Mouse (Mus musculus) T-helper 1 cell (primary cell): ENCODE results near the gene Inpp5a.

Experiments used
- in situ Hi-C: fragments of 300-600 bp; cut with MboI, MseI; formaldehyde crosslinking; loops from one replicate; pipeline ENCODE4 v1.15.1; 2025; ENCODE audit warnings: high pct_unique_total_duplicates

The Inpp5a gene

DNA sequence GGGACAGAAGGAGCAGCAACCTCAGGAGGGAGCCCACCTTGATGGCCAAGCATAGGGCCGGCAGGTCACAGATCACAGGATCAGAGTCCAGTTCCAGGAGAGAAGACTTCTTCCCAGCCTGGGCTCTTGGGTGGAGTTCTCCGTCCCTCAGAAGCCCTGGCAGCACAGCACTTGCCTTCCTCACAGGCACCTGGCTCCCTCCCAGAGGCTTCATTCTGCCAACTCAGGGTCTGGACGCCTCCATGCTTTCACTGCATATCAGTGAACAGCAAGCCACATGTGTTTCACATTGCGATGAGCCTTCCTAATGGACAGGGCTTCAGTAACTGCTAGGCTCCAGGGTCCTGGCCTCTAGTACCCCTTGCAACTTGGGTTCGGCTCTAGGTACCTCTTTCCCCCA is 147.4 kb downstream of the Inpp5a start:
- in situ Hi-C loops = no loop called here

- in situ Hi-C loops = no loop called here
Measured at GRCm38 (mm10) chr7:139536831-139537230, 147.9 kb downstream of the Inpp5a start.

DNA sequence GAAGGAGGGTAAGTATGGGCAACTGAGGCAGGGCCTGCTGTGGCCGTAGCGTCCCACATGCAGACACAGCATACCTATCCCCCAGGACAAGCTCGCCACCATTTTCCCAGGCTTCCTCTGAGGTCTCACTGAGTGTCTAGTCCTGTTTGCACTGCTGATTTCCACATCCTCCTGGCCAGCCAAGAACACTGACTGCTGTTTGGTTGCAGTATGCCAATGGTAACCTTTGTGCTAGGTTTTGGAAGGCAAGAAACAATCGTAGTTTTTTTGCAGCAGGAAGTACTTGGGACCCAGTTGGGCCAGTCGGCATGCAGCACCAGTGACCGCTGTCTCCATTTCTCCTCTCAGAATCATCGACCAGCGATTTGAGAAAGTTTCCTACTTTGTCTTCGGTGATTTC is 148.9 kb downstream of the Inpp5a start:
- in situ Hi-C loops = no loop called here

DNA sequence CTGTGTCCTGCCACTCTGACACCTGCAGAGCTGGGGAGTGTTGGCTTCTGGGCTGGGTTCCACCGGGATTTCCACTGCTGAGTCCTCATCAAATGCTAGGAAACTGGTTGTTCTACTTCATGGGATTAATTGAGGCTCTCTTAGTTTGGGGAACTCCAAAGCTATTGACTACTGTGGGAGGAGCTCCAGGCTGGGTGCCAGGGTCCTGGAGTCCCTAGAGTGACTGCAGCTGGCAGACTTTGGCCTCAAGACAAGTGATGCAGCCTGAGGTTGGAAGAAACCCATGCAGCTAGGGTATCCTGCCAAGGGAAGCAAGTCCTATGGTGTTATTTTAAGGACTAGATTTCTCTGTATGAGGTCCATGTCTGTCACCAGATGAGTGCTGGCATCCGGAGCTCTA is 149.6 kb downstream of the Inpp5a start:
- in situ Hi-C loops = no loop called here

GRCm38 (mm10) chr7:139540601-139541000 is 151.7 kb downstream of the Inpp5a start:
- in situ Hi-C loops = no loop called here

GRCm38 (mm10) chr7:139541422-139541821 is 152.5 kb downstream of the Inpp5a start:
- in situ Hi-C loops = no loop called here

DNA sequence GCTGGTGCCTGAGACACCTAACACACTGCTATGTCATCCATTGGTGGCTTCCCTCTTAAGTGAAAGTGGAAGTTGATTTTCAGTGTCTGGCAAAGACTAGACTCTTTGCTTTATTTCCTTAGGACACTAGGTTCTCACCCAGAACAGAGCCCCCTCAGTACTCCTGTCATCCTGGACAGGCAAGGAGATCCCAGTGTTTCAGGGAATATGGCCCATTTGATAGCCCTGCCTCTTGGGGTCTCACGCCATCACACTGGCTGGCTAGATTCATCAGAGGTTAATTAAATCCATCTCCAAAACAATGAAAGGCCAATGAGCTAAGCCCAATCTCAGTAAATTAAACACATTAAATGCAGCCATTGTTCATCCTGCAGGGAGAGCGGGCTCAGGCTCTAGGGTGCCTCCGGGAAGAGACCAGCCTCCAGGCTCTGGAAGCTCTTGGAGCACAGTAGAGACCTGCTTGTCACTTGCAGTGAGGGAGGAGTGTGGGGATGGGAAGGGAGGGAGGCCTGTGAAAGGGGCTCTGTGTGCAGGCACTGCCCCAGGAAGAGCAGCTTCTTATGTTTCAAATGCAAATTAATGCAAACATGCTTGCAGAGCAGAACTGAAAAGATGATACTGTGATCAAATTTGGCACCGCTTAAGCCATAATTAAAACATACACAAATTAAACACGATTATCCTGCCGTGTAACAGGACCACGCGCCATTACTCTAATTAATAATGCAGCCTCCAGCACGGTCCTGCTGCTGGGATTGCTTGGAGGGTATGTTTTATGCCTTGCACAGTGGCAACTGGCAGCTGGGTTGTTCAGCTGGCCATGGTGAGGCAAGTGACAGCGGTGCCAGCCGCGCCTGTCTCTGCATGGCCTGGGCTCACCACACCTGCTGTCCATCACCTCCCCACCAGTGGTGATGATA is 156.1 kb downstream of the Inpp5a start:
- in situ Hi-C loops = no loop called here

DNA sequence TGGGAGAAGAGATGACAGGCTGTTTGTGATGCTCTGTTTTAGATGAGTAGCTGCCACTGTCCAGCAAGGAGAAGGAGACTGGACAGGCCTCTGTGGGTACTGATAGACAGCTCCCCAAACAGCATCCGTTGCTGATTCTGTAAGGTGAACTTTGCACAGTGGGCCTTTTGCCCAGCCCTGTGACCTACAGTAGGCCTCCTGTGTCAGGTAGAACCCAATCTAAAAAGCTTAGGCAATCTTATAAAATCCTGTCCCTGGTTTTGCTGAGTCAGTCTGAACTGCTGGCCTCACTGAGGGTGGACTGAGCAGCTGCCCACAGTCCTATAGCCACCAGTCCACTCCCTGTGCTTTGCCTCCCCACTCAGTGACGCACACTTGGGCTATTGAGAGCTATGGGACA is 158.4 kb downstream of the Inpp5a start:
- in situ Hi-C loops = no loop called here

- in situ Hi-C loops = no loop called here
Measured at GRCm38 (mm10) chr7:139550086-139550783, 161.3 kb downstream of the Inpp5a start.

GRCm38 (mm10) chr7:139551519-139551918 is 162.6 kb downstream of the Inpp5a start:
- in situ Hi-C loops = no loop called here

GRCm38 (mm10) chr7:139556331-139556730 is 167.4 kb downstream of the Inpp5a start:
- in situ Hi-C loops = no loop called here

- in situ Hi-C loops = no loop called here
Measured at GRCm38 (mm10) chr7:139556746-139557526, 168.0 kb downstream of the Inpp5a start.

DNA sequence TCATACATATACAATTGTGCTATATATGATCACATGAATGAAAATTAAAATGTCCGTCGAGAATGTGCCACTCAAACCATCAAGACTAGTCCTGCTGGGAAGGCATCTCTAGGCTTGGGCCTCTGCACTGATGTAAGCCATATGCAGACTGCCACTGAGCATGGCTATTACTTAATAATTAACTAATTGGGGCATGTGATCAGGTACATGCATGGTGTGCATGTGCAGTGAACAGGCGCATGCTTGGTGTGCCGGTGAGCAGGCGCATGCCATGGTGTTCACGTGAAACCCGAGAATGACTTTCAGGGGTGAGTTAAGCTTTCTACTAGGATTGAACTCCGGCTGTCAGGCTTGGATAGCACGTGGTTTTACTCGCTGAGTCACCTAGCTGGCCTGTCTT is 170.8 kb downstream of the Inpp5a start:
- in situ Hi-C loops = no loop called here

DNA sequence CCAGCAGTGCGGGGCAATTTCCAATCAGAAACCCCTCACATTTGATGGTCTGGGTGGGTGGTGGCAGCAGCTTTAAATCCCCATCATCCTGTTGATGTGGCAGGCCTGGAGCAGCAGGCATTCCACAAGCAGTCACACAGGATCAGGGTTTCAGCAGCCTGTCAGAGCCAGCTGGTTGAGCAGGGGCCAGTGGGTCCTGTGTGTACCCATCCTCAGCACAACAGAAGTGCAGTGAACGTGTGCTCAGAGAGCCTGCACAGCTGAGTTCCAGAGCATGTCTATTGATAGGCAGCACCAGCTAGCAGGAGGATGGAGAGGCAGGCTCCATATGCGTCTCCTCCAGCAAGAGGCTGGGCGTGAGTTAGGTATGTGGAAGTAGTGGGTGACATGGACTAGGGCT is 174.5 kb downstream of the Inpp5a start:
- in situ Hi-C loops = no loop called here

DNA sequence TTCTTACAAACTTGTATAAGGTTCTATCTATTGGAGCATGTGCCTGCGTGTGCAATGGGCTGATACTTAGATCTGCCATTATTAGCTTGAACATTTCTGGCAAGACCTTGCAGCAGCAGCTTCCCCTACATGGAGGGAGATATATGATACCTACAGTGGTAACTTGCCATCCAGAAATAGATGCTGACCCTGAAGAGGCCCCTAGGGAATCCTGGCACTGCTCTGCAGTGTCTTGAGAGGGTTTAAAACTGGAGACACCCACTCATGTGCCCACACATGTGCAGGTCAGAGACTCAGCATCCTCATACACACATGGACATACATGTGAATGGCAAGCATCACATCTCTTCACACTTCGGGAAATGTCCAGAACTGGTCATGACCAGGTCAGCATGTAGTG is 175.3 kb downstream of the Inpp5a start:
- in situ Hi-C loops = no loop called here

GRCm38 (mm10) chr7:139565998-139566397 is 177.1 kb downstream of the Inpp5a start:
- in situ Hi-C loops = no loop called here

GRCm38 (mm10) chr7:139566533-139566932 is 177.6 kb downstream of the Inpp5a start:
- in situ Hi-C loops = no loop called here

DNA sequence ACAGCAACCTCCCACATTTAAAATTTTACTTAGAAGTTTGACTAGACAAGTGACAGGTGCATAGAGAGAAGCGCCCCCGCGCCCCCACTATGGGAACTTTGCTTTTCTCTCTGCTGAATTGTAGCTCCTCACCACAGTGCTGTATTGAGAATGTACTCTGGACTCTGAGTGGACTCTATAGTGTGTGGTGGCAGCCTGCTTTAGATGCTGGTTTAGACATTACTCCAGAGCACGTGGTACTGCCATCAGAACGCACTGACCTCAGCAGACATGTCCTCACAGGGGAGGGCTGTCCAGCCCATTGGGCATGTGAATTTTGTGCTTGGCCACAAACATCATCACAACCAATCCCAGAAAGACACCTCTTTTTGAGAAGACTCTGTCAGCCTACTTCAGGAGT is 181.9 kb downstream of the Inpp5a start:
- in situ Hi-C loops = no loop called here

GRCm38 (mm10) chr7:139572665-139573064 is 183.8 kb downstream of the Inpp5a start:
- in situ Hi-C loops = no loop called here

DNA sequence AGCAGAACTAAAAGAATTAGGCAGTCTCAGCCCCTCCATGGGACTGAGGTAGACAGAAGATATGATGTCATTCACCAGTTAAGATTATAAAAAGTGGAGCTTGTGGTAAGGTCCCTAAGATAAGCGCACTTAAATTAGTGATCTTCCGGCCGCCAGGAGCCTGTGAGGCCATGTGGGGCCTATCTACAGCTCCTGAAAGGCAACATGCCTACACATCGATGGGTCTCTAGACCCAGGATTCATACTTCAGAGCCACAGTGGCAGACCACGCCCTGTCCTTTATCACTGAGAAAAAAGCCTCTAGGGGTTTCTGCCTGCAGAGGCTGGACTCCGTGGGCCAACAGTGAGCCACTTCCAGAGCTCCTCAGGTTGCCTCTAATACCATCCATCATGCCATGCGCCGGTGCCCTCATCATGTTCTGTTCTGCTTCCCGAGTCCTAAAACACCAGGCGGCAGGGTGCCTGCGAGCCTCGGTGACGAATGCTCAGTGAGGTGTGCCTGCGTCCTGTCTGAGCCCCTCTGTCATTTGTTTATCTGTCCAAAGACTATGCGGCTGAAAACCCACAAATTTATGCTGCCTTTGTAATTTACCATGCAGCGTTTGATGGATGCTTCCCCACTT is 187.3 kb downstream of the Inpp5a start:
- in situ Hi-C loops = no loop called here

GRCm38 (mm10) chr7:139579261-139579905 is 190.5 kb downstream of the Inpp5a start:
- in situ Hi-C loops = no loop called here
